Mouse (Mus musculus) T-helper 2 cell (primary cell): Measurements from ENCODE around the gene Dynll1.
"Not testable (repeated sequence)": the region's sequence is repeated elsewhere in the genome, so short reads cannot be mapped to it uniquely, and the experiment has no call there.

ENCODE experiments used
- in situ Hi-C: fragments of 300-600 bp; cut with MboI, MseI; formaldehyde crosslinking; loops from one replicate; pipeline ENCODE4 v1.15.1; 2025; ENCODE audit warnings: high pct_unique_total_duplicates

Dynll1 gene

GRCm38 (mm10) chr5:115312816-115313667 is 12.2 kb upstream of the Dynll1 start:
- in situ Hi-C loops, result no loop called here

- in situ Hi-C loops, result no loop called here
These were observed 11.6 kb upstream of the Dynll1 start for GRCm38 (mm10) chr5:115312354-115312753.

- in situ Hi-C loops, result not testable (repeated sequence)
These were observed 1.4 kb upstream of the Dynll1 start for GRCm38 (mm10) chr5:115302190-115302589.

- in situ Hi-C loops, result no loop called here
These were observed 816 bp upstream of the Dynll1 start for GRCm38 (mm10) chr5:115301615-115302014.

GRCm38 (mm10) chr5:115300035-115300744 is 609 bp downstream of the Dynll1 start:
- in situ Hi-C loops, result no loop called here

- in situ Hi-C loops, result no loop called here
These were observed 4.5 kb downstream of the Dynll1 start for GRCm38 (mm10) chr5:115296347-115296746.

- in situ Hi-C loops, result no loop called here
These were observed 6.6 kb downstream of the Dynll1 start for GRCm38 (mm10) chr5:115294173-115294572.

GRCm38 (mm10) chr5:115284735-115285134 is 16.1 kb downstream of the Dynll1 start:
- in situ Hi-C loops, result no loop called here

GRCm38 (mm10) chr5:115280050-115280687 is 20.6 kb downstream of the Dynll1 start:
- in situ Hi-C loops, result no loop called here

- in situ Hi-C loops, result loop anchor here (5.0 kb wide), 1 partner anchor 68 kb away; the partner anchor contains the start of gene Cox6a1
These were observed 21.4 kb downstream of the Dynll1 start, which contains the start of gene Coq5 for GRCm38 (mm10) chr5:115279226-115280049. Gene Coq5 (plus strand): TSS chr5:115279666.

- in situ Hi-C loops, result loop anchor here (5.0 kb wide), 1 partner anchor 69 kb away; the partner anchor contains the start of gene Cox6a1
These were observed 22.0 kb downstream of the Dynll1 start for GRCm38 (mm10) chr5:115278785-115279184.

- in situ Hi-C loops, result loop anchor here (5.0 kb wide), 1 partner anchor 69 kb away; the partner anchor contains the start of gene Cox6a1
These were observed 22.7 kb downstream of the Dynll1 start for GRCm38 (mm10) chr5:115278053-115278452.

GRCm38 (mm10) chr5:115275998-115276397 is 24.8 kb downstream of the Dynll1 start:
- in situ Hi-C loops, result loop anchor here (5.0 kb wide), 1 partner anchor 71 kb away; the partner anchor contains the start of gene Cox6a1

GRCm38 (mm10) chr5:115274771-115275170 is 26.0 kb downstream of the Dynll1 start:
- in situ Hi-C loops, result loop anchor here (5.0 kb wide), 1 partner anchor 73 kb away; the partner anchor contains the start of gene Cox6a1

- in situ Hi-C loops, result no loop called here
These were observed 26.4 kb downstream of the Dynll1 start for GRCm38 (mm10) chr5:115274353-115274752.

- in situ Hi-C loops, result no loop called here
These were observed 27.2 kb downstream of the Dynll1 start for GRCm38 (mm10) chr5:115273549-115274135.

GRCm38 (mm10) chr5:115272812-115273548 is 27.8 kb downstream of the Dynll1 start, which contains the start of gene Rnf10:
Gene Rnf10 (minus strand): TSS chr5:115272898.
- in situ Hi-C loops, result no loop called here

- in situ Hi-C loops, result no loop called here
These were observed 28.6 kb downstream of the Dynll1 start for GRCm38 (mm10) chr5:115271931-115272811.

- in situ Hi-C loops, result no loop called here
These were observed 30.8 kb downstream of the Dynll1 start for GRCm38 (mm10) chr5:115269969-115270368.
